Mouse (Mus musculus) midbrain, embryonic 11.5 days (tissue): ENCODE measurements around the gene Mrps18c. TPM values are rescaled to one million over a fixed set of nuclear protein-coding genes. Genes with fewer than 3 reads are reported as not detected.
A peak's percentile ranks its signal among the peaks of the same experiment; 100 is the strongest.

Experiments
- ATAC-seq: fragments of 200-750 bp; cut with Nextera tagmentation; 2 replicates; pipeline ENCODE4 v1.8.0; 2017; ENCODE audit warnings: moderate TSS enrichment, moderate library complexity; ENCODE audit not compliant: low FRiP score
- DNase-seq: peaks from one replicate; pipeline ENCODE4 v3.0.0; 2015; ENCODE audit warnings: low spot score; ENCODE audit errors: missing footprints
- H3K27ac ChIP-seq: fragments of 300-500 bp; sonication (generic); 2 replicates; pipeline ENCODE4 v1.5.1; 2014; ENCODE audit warnings: low read depth, low read length
- H3K27me3 ChIP-seq: fragments of 300-500 bp; sonication (generic); 2 replicates; pipeline ENCODE4 v1.6.1; 2014; ENCODE audit warnings: mild to moderate bottlenecking, low read length, moderate library complexity, mixed read lengths; ENCODE audit not compliant: control insufficient read depth, insufficient read depth
- H3K36me3 ChIP-seq: fragments of 300-500 bp; sonication (generic); 2 replicates; pipeline ENCODE4 v1.6.1; 2014; ENCODE audit warnings: mild to moderate bottlenecking, low read length, moderate library complexity, mixed read lengths; ENCODE audit not compliant: control insufficient read depth, insufficient read depth
- H3K4me1 ChIP-seq: fragments of 300-500 bp; sonication (generic); 2 replicates; pipeline ENCODE4 v1.6.1; 2014; ENCODE audit warnings: low read length; ENCODE audit not compliant: control insufficient read depth, insufficient read depth
- H3K4me2 ChIP-seq: fragments of 300-500 bp; sonication (generic); 2 replicates; pipeline ENCODE4 v1.6.1; 2014; ENCODE audit warnings: mild to moderate bottlenecking, moderate library complexity
- H3K4me3 ChIP-seq: fragments of 300-500 bp; sonication (generic); 2 replicates; pipeline ENCODE4 v1.5.1; 2014; ENCODE audit warnings: low read depth, low read length
- H3K9ac ChIP-seq: fragments of 300-500 bp; sonication (generic); 2 replicates; pipeline ENCODE4 v1.6.1; 2014; ENCODE audit warnings: low read length
- H3K9me3 ChIP-seq: fragments of 300-500 bp; sonication (generic); 2 replicates; pipeline ENCODE4 v1.6.1; 2016; ENCODE audit warnings: low read length; ENCODE audit not compliant: control insufficient read depth
- WGBS: fragments of 180-500 bp; shearing (Covaris S2); extraction: QIAGEN DNeasy Blood & Tissue Kit; methylation state at CpG from one replicate; pipeline ENCODE4 v1.1.7; 2014; 5-methylcytosine and 5-hydroxymethylcytosine counted together
- polyA plus RNA-seq: library from polyadenylated mRNA; unstranded; fragments of >200 nt; fragmentation: Nextera tagmentation; extraction: Ambion mirVana; gene quantifications from 2 replicates; pipeline ENCODE4 v1.2.1, GENCODE M21; 2014

The Mrps18c gene
- polyA plus RNA-seq, 1 experiment from 2014 or later = 178 TPM

GRCm38 (mm10) chr5:100820483-100821184 is 22.2 kb downstream of the Mrps18c start, which contains the start of gene Abraxas1:
Gene Abraxas1 (minus strand): TSS chr5:100820965.
- WGBS = under 1% methylated on average over 63 of the region's 63 CpGs
- peak within 1 kb of the TSS; percentile 96 for H3K9ac ChIP-seq
- peak within 1 kb of the TSS; percentile 54; the same call in 1 of the 2 replicates for H3K27ac ChIP-seq
- peaks cover 3% of the 10 kb centered on the region; the same call in 1 of the 2 replicates for H3K4me1 ChIP-seq
- no peaks in the 10 kb centered on the region for H3K9me3 ChIP-seq
- H3K27me3 ChIP-seq = no peaks in the 10 kb centered on the region
- peak within 1 kb of the TSS; percentile 73 for H3K4me3 ChIP-seq
- ATAC-seq (peak; percentile 97), DNase-seq (peak; percentile 97)
- H3K4me2 ChIP-seq = peak within 1 kb of the TSS; percentile 60
- H3K36me3 ChIP-seq = no peaks in the 10 kb centered on the region

DNA sequence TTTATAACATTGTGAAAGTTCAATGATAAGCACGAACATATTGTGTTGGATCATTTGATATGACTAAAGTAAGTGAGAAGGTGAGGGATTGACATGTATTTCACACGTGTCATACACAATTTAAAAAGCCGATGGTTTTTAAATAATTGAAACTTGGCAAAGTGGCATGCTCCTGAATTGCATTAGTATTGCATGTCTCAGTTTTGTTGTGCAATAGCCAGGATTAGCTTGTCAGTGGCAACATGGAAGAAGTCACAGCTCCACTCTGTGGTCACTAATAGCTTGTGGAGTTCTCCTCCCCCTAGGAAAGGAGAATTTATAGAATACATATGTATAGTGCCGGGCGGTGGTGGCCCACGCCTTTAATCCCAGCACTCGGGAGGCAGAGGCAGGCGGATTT is 22.9 kb downstream of the Mrps18c start:
- ATAC-seq (no peak), DNase-seq (no peak)
- no peaks in the 10 kb centered on the region for H3K9me3 ChIP-seq
- 83% methylated on average over 8 of the region's 8 CpGs for WGBS
- H3K36me3 ChIP-seq = no peaks in the 10 kb centered on the region
- peaks cover 3% of the 10 kb centered on the region; the same call in 1 of the 2 replicates for H3K4me1 ChIP-seq
- H3K4me3 ChIP-seq = no peak overlapping the region
- no peaks in the 10 kb centered on the region for H3K27me3 ChIP-seq
- H3K9ac ChIP-seq = no peak overlapping the region
- peak overlapping the region; percentile 60; the same call in 1 of the 2 replicates for H3K4me2 ChIP-seq
- no peak overlapping the region for H3K27ac ChIP-seq

- H3K27ac ChIP-seq = no peak overlapping the region
- H3K4me2 ChIP-seq = no peak overlapping the region
- DNase-seq = no peak
- H3K4me3 ChIP-seq = no peak overlapping the region
- peaks cover 3% of the 10 kb centered on the region; the same call in 1 of the 2 replicates for H3K4me1 ChIP-seq
- no peak overlapping the region for H3K9ac ChIP-seq
- WGBS = 91% methylated on average over 7 of the region's 7 CpGs
- H3K27me3 ChIP-seq = no peaks in the 10 kb centered on the region
- H3K36me3 ChIP-seq = no peaks in the 10 kb centered on the region
- ATAC-seq = no peak
- H3K9me3 ChIP-seq = no peaks in the 10 kb centered on the region
Measured at GRCm38 (mm10) chr5:100822826-100823225, 24.4 kb downstream of the Mrps18c start.

DNA sequence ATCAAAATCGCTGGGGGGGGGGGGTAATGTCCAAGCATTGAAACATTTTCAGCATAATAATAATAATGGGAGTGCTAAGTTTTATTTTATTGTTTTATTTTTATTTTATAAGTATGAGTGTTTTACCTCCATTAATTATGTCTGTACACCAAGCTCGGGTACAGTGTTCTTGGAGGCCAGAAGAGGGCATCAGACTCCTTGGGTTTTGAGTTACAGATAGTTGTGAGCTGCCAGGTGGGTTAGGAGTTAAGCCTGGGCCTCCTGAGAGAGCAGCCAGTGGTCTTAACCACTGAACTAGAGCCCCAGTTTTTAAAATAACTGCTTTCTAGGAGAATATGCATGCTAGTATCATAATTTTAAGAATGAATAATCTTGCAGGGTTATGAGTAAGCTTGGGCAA is 27.5 kb downstream of the Mrps18c start:
- H3K9me3 ChIP-seq = no peaks in the 10 kb centered on the region
- no peak for DNase-seq
- no peak overlapping the region for H3K27ac ChIP-seq
- H3K9ac ChIP-seq = no peak overlapping the region
- H3K4me3 ChIP-seq = no peak overlapping the region
- H3K36me3 ChIP-seq = no peaks in the 10 kb centered on the region
- H3K4me1 ChIP-seq = no peaks in the 10 kb centered on the region
- 17% methylated on average over 2 of the region's 2 CpGs for WGBS
- ATAC-seq = no peak
- H3K27me3 ChIP-seq = no peaks in the 10 kb centered on the region
- H3K4me2 ChIP-seq = no peak overlapping the region

- no peaks in the 10 kb centered on the region for H3K36me3 ChIP-seq
- H3K4me1 ChIP-seq = no peaks in the 10 kb centered on the region
- DNase-seq = no peak
- no peaks in the 10 kb centered on the region for H3K27me3 ChIP-seq
- H3K4me2 ChIP-seq = no peak overlapping the region
- H3K9me3 ChIP-seq = no peaks in the 10 kb centered on the region
- no peak overlapping the region for H3K9ac ChIP-seq
- H3K27ac ChIP-seq = no peak overlapping the region
- 79% methylated on average over 7 of the region's 7 CpGs for WGBS
- no peak for ATAC-seq
- no peak overlapping the region for H3K4me3 ChIP-seq
Measured at GRCm38 (mm10) chr5:100826531-100826930, 28.1 kb downstream of the Mrps18c start.

DNA sequence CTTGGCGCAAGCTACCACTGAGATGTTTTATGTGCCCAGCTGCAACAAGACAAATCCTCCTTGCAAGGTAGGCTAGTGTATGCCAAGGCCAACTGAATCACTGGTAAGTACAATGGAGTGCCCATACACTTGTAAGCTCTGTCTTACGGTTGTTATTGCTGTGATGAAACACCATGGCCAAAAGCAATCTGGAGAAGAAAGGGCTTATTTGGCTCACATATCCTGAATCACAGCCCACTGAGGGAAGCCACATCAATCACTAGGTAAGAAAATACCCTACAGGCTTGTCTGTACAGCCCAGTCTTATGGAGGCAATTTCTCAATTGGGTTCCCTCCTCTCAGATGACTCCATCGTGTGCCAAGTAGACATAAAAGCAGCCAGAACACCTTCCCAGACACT is 30.3 kb downstream of the Mrps18c start:
- DNase-seq (no peak), ATAC-seq (no peak)
- H3K27me3 ChIP-seq = no peaks in the 10 kb centered on the region
- H3K9me3 ChIP-seq = no peaks in the 10 kb centered on the region
- no peak overlapping the region for H3K4me2 ChIP-seq
- 90% methylated on average over 3 of the region's 3 CpGs for WGBS
- H3K27ac ChIP-seq = no peak overlapping the region
- H3K4me1 ChIP-seq = no peaks in the 10 kb centered on the region
- no peak overlapping the region for H3K4me3 ChIP-seq
- H3K36me3 ChIP-seq = no peaks in the 10 kb centered on the region
- H3K9ac ChIP-seq = no peak overlapping the region

GRCm38 (mm10) chr5:100832680-100833079 is 34.3 kb downstream of the Mrps18c start:
- no peaks in the 10 kb centered on the region for H3K4me1 ChIP-seq
- no peak overlapping the region for H3K4me2 ChIP-seq
- H3K27me3 ChIP-seq = no peaks in the 10 kb centered on the region
- ATAC-seq (no peak), DNase-seq (no peak)
- 90% methylated on average over 3 of the region's 3 CpGs for WGBS
- H3K4me3 ChIP-seq = no peak overlapping the region
- no peak overlapping the region for H3K9ac ChIP-seq
- H3K27ac ChIP-seq = no peak overlapping the region
- no peaks in the 10 kb centered on the region for H3K9me3 ChIP-seq
- H3K36me3 ChIP-seq = no peaks in the 10 kb centered on the region

- Histone ChIP-seq H3K4me2 (no peak overlapping the region), H3K27me3 (no peaks in the 10 kb centered on the region), H3K36me3 (no peaks in the 10 kb centered on the region), H3K4me3 (no peak overlapping the region), H3K27ac (no peak overlapping the region), H3K4me1 (no peaks in the 10 kb centered on the region), H3K9ac (no peak overlapping the region), H3K9me3 (no peaks in the 10 kb centered on the region)
- 89% methylated on average over 2 of the region's 2 CpGs for WGBS
- ATAC-seq (no peak), DNase-seq (no peak)
Measured at GRCm38 (mm10) chr5:100833841-100834240, 35.4 kb downstream of the Mrps18c start.

DNA sequence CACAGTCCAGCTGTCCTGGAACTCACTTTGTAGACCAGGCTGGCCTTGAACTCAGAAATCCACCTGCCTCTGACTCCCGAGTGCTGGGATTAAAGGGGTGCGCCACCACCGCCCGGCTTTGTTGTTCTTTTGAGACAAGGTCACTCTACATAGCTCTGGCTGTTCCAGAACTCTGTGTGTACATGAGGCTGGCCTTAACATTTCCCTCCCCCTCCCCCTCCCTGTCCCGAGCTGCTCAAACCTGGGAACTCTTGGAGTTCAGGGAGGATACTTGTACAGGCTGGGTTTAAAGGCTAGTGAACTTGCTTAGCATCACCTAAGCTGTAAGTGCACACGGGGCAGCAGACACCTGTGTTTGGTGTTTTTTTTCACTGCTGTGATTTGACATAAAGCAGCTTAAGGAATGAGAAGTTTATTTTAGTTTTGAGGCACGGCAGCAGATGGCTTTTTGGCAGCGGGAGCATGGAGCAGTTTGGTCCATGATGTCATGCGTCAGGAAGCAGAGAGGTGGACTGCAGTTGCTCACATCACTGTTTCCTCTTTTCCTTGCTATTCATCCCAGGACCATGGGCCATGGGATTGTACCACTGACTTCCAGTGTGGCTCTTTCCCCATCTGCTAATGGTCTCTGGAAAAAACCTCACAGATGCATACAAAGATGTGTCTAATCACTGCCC is 37.6 kb downstream of the Mrps18c start:
- no peaks in the 10 kb centered on the region for H3K27me3 ChIP-seq
- no peak overlapping the region for H3K27ac ChIP-seq
- ATAC-seq (no peak), DNase-seq (no peak)
- no peaks in the 10 kb centered on the region for H3K9me3 ChIP-seq
- 79% methylated on average over 9 of the region's 9 CpGs for WGBS
- H3K4me3 ChIP-seq = no peak overlapping the region
- H3K36me3 ChIP-seq = no peaks in the 10 kb centered on the region
- H3K9ac ChIP-seq = no peak overlapping the region
- no peaks in the 10 kb centered on the region for H3K4me1 ChIP-seq
- H3K4me2 ChIP-seq = no peak overlapping the region
